Mouse (Mus musculus) kidney, adult 2 months (tissue): ENCODE measurements around the gene Msi2.

Source experiments
- CTCF ChIP-seq: fragments of 200-500 bp; conservative IDR thresholded peaks from 2 replicates; pipeline ENCODE4 v1.5.1; 2011; ENCODE audit warnings: low read depth, mild to moderate bottlenecking, control low read depth, low read length, moderate library complexity, mixed read lengths; ENCODE audit not compliant: insufficient read depth, insufficient read length
- POLR2A ChIP-seq: fragments of 200-500 bp; IDR thresholded peaks from one replicate; pipeline ENCODE4 v1.6.1; 2011; ENCODE audit warnings: low read depth, low read length, control low read depth

GRCm38 (mm10) chr11:88690556-88691287, 27.6 kb downstream of the Msi2 start:
- TF ChIP-seq CTCF, result no peak
- TF ChIP-seq POLR2A, result no peak
